Mouse (Mus musculus): Measurements from ENCODE around the gene Mpv17l2. TPM values are rescaled to one million over a fixed set of nuclear protein-coding genes. Genes with fewer than 3 reads are reported as not detected.

Gene Mpv17l2
- polyA plus RNA-seq, 1 experiment from 2014 or later, result 25.8 TPM

DNA sequence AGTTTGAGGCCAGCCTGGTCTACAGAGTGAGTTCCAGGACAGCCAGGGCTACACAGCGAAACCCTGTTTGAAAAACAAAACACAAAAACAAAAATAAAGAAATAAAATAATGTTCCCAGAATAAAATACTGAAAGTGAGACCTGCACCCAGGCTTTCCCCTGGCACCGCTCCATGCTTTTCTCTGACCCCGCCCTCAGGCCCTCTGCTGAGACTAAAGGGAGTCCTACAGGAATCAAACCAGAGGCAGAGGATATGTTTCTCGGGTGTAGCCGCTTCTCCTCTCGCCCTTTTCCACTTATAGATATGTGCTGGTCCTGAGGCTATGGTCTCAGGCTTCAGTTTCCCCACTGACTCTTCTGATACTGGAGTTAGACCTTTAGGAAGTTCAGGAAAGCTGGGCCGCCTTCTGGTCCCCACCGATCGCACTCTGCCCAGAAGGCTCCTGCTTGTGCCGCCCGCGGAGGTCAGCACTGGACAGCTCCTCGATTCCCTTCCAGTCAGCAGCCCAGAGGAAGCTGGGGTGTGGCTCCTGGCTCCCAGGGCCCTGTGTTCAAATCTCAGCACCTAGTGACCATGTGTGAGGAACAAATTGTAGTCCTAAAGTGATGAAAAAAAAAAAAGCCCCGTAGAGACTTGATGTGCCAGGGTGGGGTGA is 34.8 kb downstream of the Mpv17l2 start:
- Histone ChIP-seq H3K9me3 (replicated peaks; ENCODE audit: control insufficient read depth, low read length) (no peaks in the 10 kb centered on the region), H3K27me3 (ENCODE audit: control insufficient read depth, insufficient read depth, low read length) (peaks cover 18% of the 10 kb centered on the region), H3K27ac (replicated peaks; ENCODE audit: low read depth, low read length) (no peak overlapping the region), H3K36me3 (replicated peaks; ENCODE audit: control insufficient read depth, insufficient read depth, low read depth, low read length) (no peaks in the 10 kb centered on the region), H3K4me3 (ENCODE audit: low read depth, low read length) (no peak overlapping the region), H3K9ac (replicated peaks; ENCODE audit: low read length) (no peak overlapping the region), H3K4me2 (ENCODE audit: low read depth, low read length) (no peak overlapping the region), H3K4me1 (ENCODE audit: control insufficient read depth, insufficient read depth, low read length) (peaks cover 2% of the 10 kb centered on the region; the same call in 1 of the 2 replicates)
- peak; percentile 61 for DNase-seq (ENCODE audit: low spot score)
- ATAC-seq (replicated peaks; ENCODE audit: insufficient number of reproducible peaks, low FRiP score, low TSS enrichment, low read depth), result no peak
- 26% methylated on average over 14 of the region's 14 CpGs for WGBS

DNA sequence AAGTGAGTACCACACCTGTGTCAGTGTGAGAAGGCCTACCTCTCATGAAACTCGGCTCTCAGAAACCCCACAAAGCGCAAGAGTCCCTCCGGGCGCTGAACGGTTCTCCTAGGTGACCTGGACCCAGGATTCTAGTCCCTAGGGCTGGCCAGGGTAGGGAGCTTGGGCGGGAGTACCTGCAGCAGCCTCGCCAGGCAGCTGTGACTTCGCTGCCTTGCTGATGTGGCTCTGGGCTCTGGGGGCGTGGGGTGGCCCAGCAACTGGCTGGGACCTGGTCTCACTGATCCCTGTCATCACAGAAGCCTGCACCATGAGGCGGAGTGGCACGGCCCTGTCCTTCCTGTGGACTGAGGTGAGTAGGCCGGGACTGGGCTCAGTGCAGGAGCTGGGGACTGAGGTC is 36.5 kb downstream of the Mpv17l2 start:
- 73% methylated on average over 12 of the region's 12 CpGs for WGBS
- ATAC-seq (replicated peaks; ENCODE audit: insufficient number of reproducible peaks, low FRiP score, low TSS enrichment, low read depth) (no peak), DNase-seq (ENCODE audit: low spot score) (no peak)

DNA sequence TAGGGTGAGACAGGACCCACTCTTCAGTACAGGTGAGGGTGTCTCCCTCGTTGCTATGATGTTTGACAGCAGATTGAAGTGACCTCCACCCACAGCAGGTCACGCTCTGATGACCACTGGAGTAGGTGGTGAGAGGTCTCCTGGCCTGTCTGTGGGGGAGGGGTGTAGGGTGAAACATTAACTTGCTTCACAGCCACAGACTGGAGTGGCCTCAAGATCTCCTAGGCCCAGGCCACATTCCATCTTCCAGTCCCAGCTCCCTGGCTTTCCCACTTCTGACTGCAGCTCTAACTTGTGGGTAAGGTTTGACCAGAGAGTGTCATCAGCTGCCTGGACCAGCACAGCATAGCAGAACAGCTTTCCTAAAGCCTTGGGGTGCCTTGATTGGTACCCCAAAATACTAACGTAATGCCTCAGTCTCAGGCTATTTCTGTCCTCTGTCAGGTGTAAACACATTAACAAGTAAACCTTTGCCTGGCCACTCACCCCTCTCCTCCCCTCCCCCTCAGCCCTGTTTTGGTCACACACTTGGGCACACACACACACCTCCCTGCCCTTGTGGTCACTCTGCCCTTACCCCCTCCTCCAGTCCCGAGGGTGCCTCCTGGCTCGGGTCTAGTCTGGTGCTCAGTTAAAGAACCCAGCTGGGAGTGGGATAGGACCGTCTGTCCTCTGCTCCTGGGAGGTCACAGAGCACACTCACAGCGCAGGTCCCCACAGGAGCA is 37.1 kb downstream of the Mpv17l2 start, which contains the start of gene Pde4c:
Gene Pde4c (plus strand): TSS at position 235 of the 725 bp plus-strand sequence.
- Histone ChIP-seq H3K4me1 (ENCODE audit: control insufficient read depth, insufficient read depth, low read length) (no peaks in the 10 kb centered on the region), H3K9ac (replicated peaks; ENCODE audit: low read length) (no peak within 1 kb of the TSS), H3K4me3 (ENCODE audit: low read depth, low read length) (no peak within 1 kb of the TSS), H3K9me3 (replicated peaks; ENCODE audit: control insufficient read depth, low read length) (no peaks in the 10 kb centered on the region), H3K36me3 (replicated peaks; ENCODE audit: control insufficient read depth, insufficient read depth, low read depth, low read length) (no peaks in the 10 kb centered on the region), H3K27me3 (ENCODE audit: control insufficient read depth, insufficient read depth, low read length) (no peaks in the 10 kb centered on the region), H3K27ac (replicated peaks; ENCODE audit: low read depth, low read length) (no peak within 1 kb of the TSS), H3K4me2 (ENCODE audit: low read depth, low read length) (no peak within 1 kb of the TSS)
- DNase-seq (ENCODE audit: low spot score) (no peak), ATAC-seq (replicated peaks; ENCODE audit: insufficient number of reproducible peaks, low FRiP score, low TSS enrichment, low read depth) (no peak)
- 68% methylated on average over 7 of the region's 7 CpGs for WGBS

More for the DNA sequence above, 36.5 kb downstream of the Mpv17l2 start:
- Histone ChIP-seq H3K9ac (replicated peaks; ENCODE audit: low read length) (no peak overlapping the region), H3K4me1 (ENCODE audit: control insufficient read depth, insufficient read depth, low read length) (no peaks in the 10 kb centered on the region), H3K27ac (replicated peaks; ENCODE audit: low read depth, low read length) (no peak overlapping the region), H3K27me3 (ENCODE audit: control insufficient read depth, insufficient read depth, low read length) (peaks cover 4% of the 10 kb centered on the region), H3K9me3 (replicated peaks; ENCODE audit: control insufficient read depth, low read length) (no peaks in the 10 kb centered on the region), H3K36me3 (replicated peaks; ENCODE audit: control insufficient read depth, insufficient read depth, low read depth, low read length) (no peaks in the 10 kb centered on the region), H3K4me2 (ENCODE audit: low read depth, low read length) (no peak overlapping the region), H3K4me3 (ENCODE audit: low read depth, low read length) (no peak overlapping the region)

DNA sequence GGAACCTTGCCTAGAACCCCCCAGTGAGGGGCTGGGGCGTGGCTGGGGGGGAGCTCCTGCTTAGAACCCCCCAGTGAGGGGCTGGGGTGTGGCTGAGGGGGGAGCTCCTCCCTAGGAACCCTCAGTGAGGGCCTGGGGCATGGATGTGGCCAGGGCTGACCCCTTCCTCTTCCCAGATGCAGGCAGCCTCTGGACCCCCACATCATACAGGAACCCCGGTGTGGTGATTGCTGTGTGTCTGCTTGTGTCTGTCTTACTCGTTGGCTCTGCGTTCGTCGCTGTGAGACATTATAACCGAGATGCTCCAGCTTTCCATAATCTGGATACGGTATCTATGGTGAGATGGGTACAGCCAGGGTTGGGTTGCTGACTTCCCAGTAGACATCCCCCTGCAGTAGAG is 39.1 kb downstream of the Mpv17l2 start:
- Histone ChIP-seq H3K4me2 (ENCODE audit: low read depth, low read length) (no peak overlapping the region), H3K4me3 (ENCODE audit: low read depth, low read length) (no peak overlapping the region), H3K36me3 (replicated peaks; ENCODE audit: control insufficient read depth, insufficient read depth, low read depth, low read length) (no peaks in the 10 kb centered on the region), H3K27me3 (ENCODE audit: control insufficient read depth, insufficient read depth, low read length) (no peaks in the 10 kb centered on the region), H3K27ac (replicated peaks; ENCODE audit: low read depth, low read length) (no peak overlapping the region), H3K9me3 (replicated peaks; ENCODE audit: control insufficient read depth, low read length) (no peaks in the 10 kb centered on the region), H3K9ac (replicated peaks; ENCODE audit: low read length) (no peak overlapping the region), H3K4me1 (ENCODE audit: control insufficient read depth, insufficient read depth, low read length) (no peaks in the 10 kb centered on the region)
- WGBS, result 81% methylated on average over 8 of the region's 8 CpGs
- no peak for DNase-seq (ENCODE audit: low spot score)
- ATAC-seq (replicated peaks; ENCODE audit: insufficient number of reproducible peaks, low FRiP score, low TSS enrichment, low read depth), result no peak

DNA sequence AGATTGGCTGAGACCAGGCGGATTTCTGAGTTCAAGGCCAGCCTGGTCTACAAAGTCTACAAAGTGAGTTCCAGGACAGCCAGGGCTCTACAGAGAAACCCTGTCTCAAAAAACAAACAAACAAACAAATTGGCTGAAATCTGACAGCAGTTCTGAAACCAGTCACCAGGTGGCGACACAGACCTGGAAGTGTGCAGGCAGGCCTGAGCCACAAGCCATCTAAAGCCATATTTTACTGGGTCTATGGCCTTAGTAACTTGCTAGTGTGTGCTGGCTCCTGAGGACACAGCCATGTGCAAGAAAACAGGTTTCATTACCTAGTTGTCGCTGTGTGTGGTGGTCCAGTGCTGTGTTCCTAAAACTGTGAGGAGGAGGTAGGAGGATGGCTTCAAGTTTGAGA is 40.0 kb downstream of the Mpv17l2 start:
- no peaks in the 10 kb centered on the region for H3K4me1 ChIP-seq (ENCODE audit: control insufficient read depth, insufficient read depth, low read length)
- no peak for ATAC-seq (replicated peaks; ENCODE audit: insufficient number of reproducible peaks, low FRiP score, low TSS enrichment, low read depth)
- no peak overlapping the region for H3K4me2 ChIP-seq (ENCODE audit: low read depth, low read length)
- H3K9ac ChIP-seq (replicated peaks; ENCODE audit: low read length), result no peak overlapping the region
- H3K27ac ChIP-seq (replicated peaks; ENCODE audit: low read depth, low read length), result no peak overlapping the region
- peak; percentile 80 for DNase-seq (ENCODE audit: low spot score)
- no peaks in the 10 kb centered on the region for H3K36me3 ChIP-seq (replicated peaks; ENCODE audit: control insufficient read depth, insufficient read depth, low read depth, low read length)
- no peak overlapping the region for H3K4me3 ChIP-seq (ENCODE audit: low read depth, low read length)
- H3K9me3 ChIP-seq (replicated peaks; ENCODE audit: control insufficient read depth, low read length), result no peaks in the 10 kb centered on the region
- WGBS, result 1% methylated on average over 3 of the region's 3 CpGs
- H3K27me3 ChIP-seq (ENCODE audit: control insufficient read depth, insufficient read depth, low read length), result no peaks in the 10 kb centered on the region

DNA sequence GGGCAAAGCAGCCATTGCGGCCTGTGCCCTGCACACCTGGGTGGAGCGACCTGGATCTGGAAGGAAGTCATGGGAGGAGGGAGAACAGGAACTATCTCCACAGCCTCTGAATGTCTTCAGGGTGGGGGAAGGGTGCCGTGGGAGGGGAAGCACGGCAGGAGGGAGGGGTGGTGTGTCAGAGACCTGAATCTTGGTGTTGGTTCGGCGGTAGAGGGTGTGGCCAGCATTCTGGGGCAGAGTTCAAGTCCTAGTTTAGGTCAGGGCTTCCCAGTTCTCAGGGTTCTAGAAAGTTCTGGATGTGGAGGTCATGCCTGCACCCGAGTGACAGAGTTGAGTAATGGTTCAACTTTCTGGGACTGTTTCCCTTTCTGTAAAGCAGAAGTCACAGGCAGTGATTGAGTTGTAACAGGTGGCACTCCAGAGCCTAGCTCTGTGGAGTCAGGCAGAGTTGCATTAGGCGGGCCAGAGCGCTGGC is 40.9 kb downstream of the Mpv17l2 start:
- DNase-seq (ENCODE audit: low spot score) (no peak), ATAC-seq (replicated peaks; ENCODE audit: insufficient number of reproducible peaks, low FRiP score, low TSS enrichment, low read depth) (no peak)
- no peak overlapping the region for H3K9ac ChIP-seq (replicated peaks; ENCODE audit: low read length)
- no peaks in the 10 kb centered on the region for H3K36me3 ChIP-seq (replicated peaks; ENCODE audit: control insufficient read depth, insufficient read depth, low read depth, low read length)
- H3K27me3 ChIP-seq (ENCODE audit: control insufficient read depth, insufficient read depth, low read length), result no peaks in the 10 kb centered on the region
- no peak overlapping the region for H3K4me3 ChIP-seq (ENCODE audit: low read depth, low read length)
- WGBS, result 67% methylated on average over 9 of the region's 9 CpGs
- no peaks in the 10 kb centered on the region for H3K9me3 ChIP-seq (replicated peaks; ENCODE audit: control insufficient read depth, low read length)
- H3K27ac ChIP-seq (replicated peaks; ENCODE audit: low read depth, low read length), result no peak overlapping the region
- no peak overlapping the region for H3K4me2 ChIP-seq (ENCODE audit: low read depth, low read length)
- H3K4me1 ChIP-seq (ENCODE audit: control insufficient read depth, insufficient read depth, low read length), result no peaks in the 10 kb centered on the region

DNA sequence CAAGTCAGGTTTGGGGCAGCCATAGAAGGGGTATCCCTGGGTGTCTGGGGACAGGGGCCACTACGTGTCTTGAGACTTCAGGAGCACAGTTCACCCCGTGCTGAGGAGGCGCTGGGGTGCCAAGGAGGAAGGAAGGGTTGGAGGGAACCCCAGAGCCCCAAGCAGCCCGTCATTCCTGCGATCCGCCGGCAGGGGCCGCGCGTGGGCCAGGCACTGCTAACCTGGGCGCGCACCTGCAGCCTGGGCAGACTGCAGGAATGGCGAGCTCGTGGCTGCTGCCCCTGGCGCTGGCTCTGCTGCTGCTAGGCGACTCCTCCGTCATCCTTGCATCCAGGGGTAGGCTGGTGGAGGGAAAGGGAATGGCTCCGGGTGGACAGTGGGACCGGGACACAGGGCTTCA is 42.4 kb downstream of the Mpv17l2 start, which contains the start of gene Gm3336:
Gene Gm3336 (plus strand): TSS at position 247 of the 400 bp plus-strand sequence.
- WGBS, result 8% methylated on average over 19 of the region's 19 CpGs
- no peak within 1 kb of the TSS for H3K9ac ChIP-seq (replicated peaks; ENCODE audit: low read length)
- H3K4me2 ChIP-seq (ENCODE audit: low read depth, low read length), result no peak within 1 kb of the TSS
- peak; percentile 62 for DNase-seq (ENCODE audit: low spot score)
- H3K4me1 ChIP-seq (ENCODE audit: control insufficient read depth, insufficient read depth, low read length), result no peaks in the 10 kb centered on the region
- no peaks in the 10 kb centered on the region for H3K36me3 ChIP-seq (replicated peaks; ENCODE audit: control insufficient read depth, insufficient read depth, low read depth, low read length)
- ATAC-seq (replicated peaks; ENCODE audit: insufficient number of reproducible peaks, low FRiP score, low TSS enrichment, low read depth), result 0 out of 2 replicates have a peak, but pooled peaks have one; percentile 29
- H3K9me3 ChIP-seq (replicated peaks; ENCODE audit: control insufficient read depth, low read length), result no peaks in the 10 kb centered on the region
- H3K4me3 ChIP-seq (ENCODE audit: low read depth, low read length), result no peak within 1 kb of the TSS
- no peak within 1 kb of the TSS for H3K27ac ChIP-seq (replicated peaks; ENCODE audit: low read depth, low read length)
- no peaks in the 10 kb centered on the region for H3K27me3 ChIP-seq (ENCODE audit: control insufficient read depth, insufficient read depth, low read length)

All from embryonic facial prominence, embryonic 11.5 days (tissue).